Mouse (Mus musculus) liver, embryonic 15.5 days (tissue): ENCODE data around the gene Sumo2. TPM values are rescaled to one million over a fixed set of nuclear protein-coding genes. Genes with fewer than 3 reads are reported as not detected.
"Not testable (repeated sequence)": the region's sequence is repeated elsewhere in the genome, so short reads cannot be mapped to it uniquely, and the experiment has no call there.

Source experiments
- ATAC-seq: fragments of 200-750 bp; cut with Nextera tagmentation; 2 replicates; pipeline ENCODE4 v1.8.0; 2017; ENCODE audit warnings: moderate number of reproducible peaks, mild to moderate bottlenecking, moderate library complexity; ENCODE audit not compliant: insufficient read depth
- H3K27ac ChIP-seq: fragments of 300-500 bp; sonication (generic); replicated peaks from 2 replicates; pipeline ENCODE4 v1.5.1; 2015; ENCODE audit warnings: mild to moderate bottlenecking, inconsistent platforms
- H3K27me3 ChIP-seq: fragments of 300-500 bp; sonication (generic); 2 replicates; pipeline ENCODE4 v1.6.1; 2015; ENCODE audit warnings: mild to moderate bottlenecking, inconsistent platforms
- H3K36me3 ChIP-seq: fragments of 300-500 bp; sonication (generic); replicated peaks from 2 replicates; pipeline ENCODE4 v1.6.1; 2015; ENCODE audit warnings: moderate library complexity, mild to moderate bottlenecking, inconsistent platforms
- H3K4me1 ChIP-seq: fragments of 300-500 bp; sonication (generic); replicated peaks from 2 replicates; pipeline ENCODE4 v1.6.1; 2015; ENCODE audit warnings: inconsistent platforms
- H3K4me2 ChIP-seq: fragments of 300-500 bp; sonication (generic); 2 replicates; pipeline ENCODE4 v1.6.1; 2015; ENCODE audit warnings: moderate library complexity, mild to moderate bottlenecking, inconsistent platforms
- H3K4me3 ChIP-seq: fragments of 300-500 bp; sonication (generic); replicated peaks from 2 replicates; pipeline ENCODE4 v1.5.1; 2015; ENCODE audit warnings: mild to moderate bottlenecking, inconsistent platforms
- H3K9ac ChIP-seq: fragments of 300-500 bp; sonication (generic); 2 replicates; pipeline ENCODE4 v1.6.1; 2015; ENCODE audit warnings: moderate library complexity, mild to moderate bottlenecking, inconsistent platforms
- H3K9me3 ChIP-seq: fragments of 300-500 bp; sonication (generic); replicated peaks from 2 replicates; pipeline ENCODE4 v1.6.1; 2016; ENCODE audit warnings: inconsistent platforms
- WGBS: fragments of 180-500 bp; shearing (Covaris S2); methylation state at CpG from one replicate; pipeline ENCODE4 v1.1.7; 2015; ENCODE audit warnings: mixed read lengths; ENCODE audit not compliant: insufficient replicate concordance; 5-methylcytosine and 5-hydroxymethylcytosine counted together
- polyA plus RNA-seq: library from polyadenylated mRNA; unstranded; fragments of >200 nt; fragmentation: Nextera tagmentation; extraction: Ambion mirVana; gene quantifications from 2 replicates; pipeline ENCODE4 v1.2.1, GENCODE M21; 2015

Gene Sumo2
- polyA plus RNA-seq, 1 experiment from 2014 or later = 355 TPM

DNA sequence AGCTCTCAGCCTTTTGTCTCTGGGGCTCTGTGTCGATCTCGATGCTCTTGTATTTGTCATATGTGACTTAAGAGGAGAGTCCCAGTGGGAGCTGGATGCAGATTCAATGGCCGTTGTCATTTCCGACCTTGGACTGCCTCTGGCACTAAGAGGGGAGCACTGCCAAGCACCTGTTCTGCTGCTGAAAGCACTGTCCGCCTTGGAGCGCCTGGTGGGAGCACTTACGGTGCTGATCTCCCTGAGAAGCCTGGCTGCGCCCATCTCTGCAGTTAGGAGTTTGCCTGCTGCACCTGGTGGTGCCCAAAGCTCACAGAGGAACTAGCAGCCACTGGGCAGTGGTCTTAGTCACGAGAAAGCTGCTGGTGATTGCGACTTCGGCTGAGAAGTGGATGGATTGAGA lies 52.8 kb downstream of the Sumo2 start:
- Histone ChIP-seq H3K4me1 (0 out of 2 replicates have a peak, but pooled peaks cover 6% of the 10 kb centered on the region), H3K9me3 (no peaks in the 10 kb centered on the region), H3K4me3 (no peak overlapping the region), H3K4me2 (no peak overlapping the region), H3K36me3 (peaks cover under 1% of the 10 kb centered on the region; the same call in 1 of the 2 replicates), H3K9ac (no peak overlapping the region), H3K27ac (no peak overlapping the region), H3K27me3 (no peaks in the 10 kb centered on the region)
- 64% methylated on average over 11 of the region's 11 CpGs for WGBS
- ATAC-seq = no peak

DNA sequence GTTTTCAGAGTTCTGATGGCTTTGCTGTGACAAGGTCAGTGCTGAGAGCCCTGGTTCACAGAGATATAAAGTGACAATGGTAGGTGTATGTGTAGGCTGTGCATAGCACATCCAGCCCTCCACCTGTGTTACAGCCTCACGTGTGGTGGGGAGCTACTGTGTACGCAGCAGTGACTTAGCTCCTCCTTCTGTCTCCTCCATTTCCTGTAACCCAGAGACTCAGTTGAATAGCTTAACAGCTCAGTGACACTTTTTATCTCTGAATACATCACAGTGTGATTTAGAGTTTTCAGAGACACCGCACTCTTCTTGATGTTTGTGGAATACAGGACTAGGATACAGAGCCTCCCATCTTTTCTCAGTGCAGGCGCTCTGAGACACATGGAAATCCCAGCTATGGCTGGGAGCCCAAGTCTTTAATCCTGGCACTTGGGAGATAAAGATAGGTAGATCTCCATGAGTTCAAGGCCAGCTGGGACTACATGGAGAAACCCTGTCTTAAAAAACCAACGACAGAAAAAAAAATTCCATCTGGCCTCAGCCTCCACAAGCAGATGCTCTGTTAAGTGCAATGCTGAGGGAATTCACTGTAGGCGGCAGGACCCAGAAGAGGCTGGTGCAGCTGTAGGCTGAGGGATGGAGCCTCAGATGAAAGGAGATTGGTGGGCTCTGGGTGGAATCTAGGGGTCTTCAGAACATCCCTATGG lies 54.4 kb downstream of the Sumo2 start:
- Histone ChIP-seq H3K9ac (no peak overlapping the region), H3K27ac (no peak overlapping the region), H3K27me3 (no peaks in the 10 kb centered on the region), H3K4me3 (no peak overlapping the region), H3K9me3 (no peaks in the 10 kb centered on the region), H3K4me1 (peaks cover 12% of the 10 kb centered on the region), H3K36me3 (no peaks in the 10 kb centered on the region), H3K4me2 (no peak overlapping the region)
- WGBS = 65% methylated on average over 6 of the region's 6 CpGs
- ATAC-seq = no peak

DNA sequence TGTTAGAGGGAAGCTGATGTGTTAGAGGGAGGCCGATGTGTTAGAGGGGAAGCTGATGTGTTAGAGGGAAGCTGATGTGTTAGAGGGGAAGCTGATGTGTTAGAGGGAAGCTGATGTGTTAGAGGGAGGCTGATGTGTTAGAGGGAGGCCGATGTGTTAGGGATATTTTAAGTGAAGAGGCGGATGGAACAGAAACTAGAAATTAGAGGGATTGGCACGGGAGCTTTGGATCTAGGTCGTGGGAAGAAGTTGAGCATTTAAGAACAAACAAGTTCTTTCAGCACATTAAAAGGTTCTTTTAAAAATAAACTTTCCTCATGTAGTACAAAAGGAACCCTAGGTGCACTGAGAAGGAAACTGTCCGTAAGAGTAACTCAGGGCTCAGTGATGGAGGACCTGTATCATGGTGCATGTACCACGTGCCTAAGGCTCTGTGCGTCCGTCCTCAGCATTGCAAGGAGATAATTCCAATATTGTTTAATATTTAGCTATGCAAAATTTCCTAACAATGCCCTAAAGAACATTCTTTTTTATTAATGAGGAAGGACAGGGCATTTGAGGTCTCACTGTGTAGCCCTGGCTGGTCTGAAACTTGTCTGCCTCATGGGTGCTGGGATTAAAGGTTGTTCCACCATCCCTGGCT lies 57.7 kb downstream of the Sumo2 start:
- H3K36me3 ChIP-seq = no peaks in the 10 kb centered on the region
- ATAC-seq = no peak
- H3K4me2 ChIP-seq = no peak overlapping the region
- peaks cover 39% of the 10 kb centered on the region for H3K4me1 ChIP-seq
- no peak overlapping the region for H3K4me3 ChIP-seq
- no peaks in the 10 kb centered on the region for H3K9me3 ChIP-seq
- no peak overlapping the region for H3K27ac ChIP-seq
- H3K27me3 ChIP-seq = no peaks in the 10 kb centered on the region
- WGBS = 60% methylated on average over 9 of the region's 9 CpGs
- H3K9ac ChIP-seq = no peak overlapping the region

DNA sequence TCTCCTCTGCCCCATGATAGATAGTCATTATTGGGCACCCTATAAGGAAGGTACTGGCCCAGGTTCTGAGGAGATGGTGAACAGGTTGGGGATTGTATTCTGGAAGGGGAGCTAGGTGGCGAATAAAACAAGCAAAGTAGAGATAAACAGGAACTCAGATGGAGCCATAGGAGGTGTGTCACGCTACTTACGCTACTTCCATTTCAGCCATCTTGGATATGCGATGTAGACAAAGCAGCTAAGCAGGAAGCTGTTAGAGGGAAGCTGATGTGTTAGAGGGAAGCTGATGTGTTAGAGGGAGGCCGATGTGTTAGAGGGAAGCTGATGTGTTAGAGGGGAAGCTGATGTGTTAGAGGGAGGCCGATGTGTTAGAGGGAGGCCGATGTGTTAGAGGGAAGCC lies 58.7 kb downstream of the Sumo2 start:
- WGBS = 50% methylated on average over 7 of the region's 7 CpGs
- Histone ChIP-seq H3K4me3 (0 out of 2 replicates have a peak overlapping the region, but pooled peaks have one; percentile 77), H3K4me2 (peak overlapping the region; percentile 95), H3K4me1 (peaks cover 43% of the 10 kb centered on the region), H3K27ac (peak overlapping the region; percentile 56)
- not testable (repeated sequence) for H3K27me3 ChIP-seq, H3K9me3 ChIP-seq, H3K36me3 ChIP-seq, H3K9ac ChIP-seq, ATAC-seq

DNA sequence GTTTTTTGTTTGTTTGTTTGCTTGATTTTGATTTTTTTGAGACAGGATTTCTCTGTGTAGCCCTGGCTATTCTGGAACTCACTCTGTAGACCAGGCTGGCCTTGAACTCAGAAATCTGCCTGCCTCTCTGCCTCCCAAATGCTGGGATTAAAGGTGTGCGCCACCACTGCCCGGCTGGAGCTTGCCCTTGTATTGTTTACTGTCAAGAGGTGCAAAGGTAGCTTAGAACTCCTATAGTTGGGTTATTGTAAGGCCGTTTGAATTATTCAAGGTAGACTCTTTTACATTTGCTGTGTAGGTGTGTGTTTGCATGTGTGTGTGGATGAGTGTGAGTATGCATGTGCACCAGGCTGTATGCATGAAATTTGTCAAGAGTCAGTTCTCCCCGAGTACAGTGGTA lies 59.4 kb downstream of the Sumo2 start:
- 68% methylated on average over 4 of the region's 4 CpGs for WGBS
- H3K27me3 ChIP-seq, H3K36me3 ChIP-seq, H3K9me3 ChIP-seq, ATAC-seq: not testable (repeated sequence)
- peaks cover 43% of the 10 kb centered on the region for H3K4me1 ChIP-seq
- H3K4me2 ChIP-seq = peak overlapping the region; percentile 95
- H3K9ac ChIP-seq = peak overlapping the region; percentile 78; the same call in 1 of the 2 replicates
- peak overlapping the region; percentile 56; the same call in 1 of the 2 replicates for H3K27ac ChIP-seq
- peak overlapping the region; percentile 77 for H3K4me3 ChIP-seq

DNA sequence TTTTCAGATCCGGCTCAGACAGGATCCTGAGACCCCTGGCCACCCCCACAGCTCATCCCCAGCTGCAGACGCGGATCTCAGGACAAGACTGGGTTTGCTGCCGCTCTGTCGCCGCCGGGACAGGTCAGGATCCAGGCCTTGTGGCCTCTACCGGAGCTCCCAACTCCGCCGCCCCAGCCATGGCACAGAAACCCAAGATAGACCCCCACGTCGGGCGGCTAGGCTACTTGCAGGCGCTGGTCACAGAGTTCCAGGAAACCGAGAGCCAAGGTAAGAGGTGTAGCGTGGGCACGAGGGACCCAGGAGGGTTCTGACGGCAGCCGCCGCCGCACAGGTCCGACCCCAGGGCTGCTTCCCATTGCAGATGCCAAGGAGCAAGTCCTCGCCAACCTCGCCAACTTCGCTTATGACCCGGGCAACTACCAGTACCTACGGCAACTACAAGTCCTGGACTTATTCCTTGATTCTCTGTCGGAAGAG lies 60.3 kb downstream of the Sumo2 start:
- H3K9me3 ChIP-seq = no peaks in the 10 kb centered on the region
- peak overlapping the region; percentile 83 for H3K27ac ChIP-seq
- under 1% methylated on average over 28 of the region's 28 CpGs for whole genome bisulfite sequencing
- peak; percentile 32 for ATAC-seq
- peak overlapping the region; percentile 78 for H3K9ac ChIP-seq
- H3K27me3 ChIP-seq = no peaks in the 10 kb centered on the region
- no peaks in the 10 kb centered on the region for H3K36me3 ChIP-seq
- H3K4me1 ChIP-seq = peaks cover 43% of the 10 kb centered on the region
- peak overlapping the region; percentile 95 for H3K4me2 ChIP-seq
- H3K4me3 ChIP-seq = peak overlapping the region; percentile 77

DNA sequence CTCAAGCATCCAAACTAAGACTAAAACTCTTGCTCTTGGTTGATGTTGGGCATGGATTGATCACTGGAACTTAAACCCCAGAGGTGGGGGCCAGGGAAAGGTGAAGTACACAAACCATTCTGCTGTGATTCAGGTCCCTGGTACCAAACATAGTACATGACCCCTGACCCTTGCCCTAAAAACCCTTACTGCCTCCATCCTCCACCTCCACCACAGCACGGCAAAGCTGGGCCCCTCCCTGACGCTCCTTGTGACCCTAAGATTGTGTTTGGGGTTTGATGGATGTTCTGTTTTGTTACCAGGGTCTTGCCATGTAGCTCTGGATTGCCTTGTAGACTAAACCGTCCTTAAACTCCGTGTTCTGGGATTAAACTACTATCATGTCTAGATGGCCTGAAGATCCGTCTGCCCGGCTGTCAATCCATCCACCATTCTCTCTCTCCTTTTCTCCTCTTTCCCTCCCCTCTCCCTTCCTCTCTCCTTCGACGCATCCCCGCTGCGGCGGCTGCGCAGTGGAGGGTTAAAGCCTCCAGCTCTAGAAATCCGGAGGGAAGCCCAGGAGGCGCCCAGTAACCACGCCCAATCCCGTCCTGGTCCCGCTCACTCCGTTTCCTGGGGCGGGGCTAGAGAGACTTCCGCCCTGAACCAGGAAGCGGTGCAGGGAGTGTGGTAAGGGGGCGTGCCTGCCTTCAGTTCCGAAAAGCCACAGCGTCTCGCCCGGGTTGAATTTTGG lies 60.9 kb downstream of the Sumo2 start, which contains the start of gene Armc7:
Armc7 (plus strand) TSS at position 643 of the 733 bp plus-strand sequence.
- no peaks in the 10 kb centered on the region for H3K27me3 ChIP-seq
- peak within 1 kb of the TSS; percentile 78 for H3K9ac ChIP-seq
- ATAC-seq = peak; percentile 92
- no peaks in the 10 kb centered on the region for H3K9me3 ChIP-seq
- peaks cover 43% of the 10 kb centered on the region for H3K4me1 ChIP-seq
- peak within 1 kb of the TSS; percentile 77 for H3K4me3 ChIP-seq
- no peaks in the 10 kb centered on the region for H3K36me3 ChIP-seq
- 2% methylated on average over 26 of the region's 26 CpGs for WGBS
- H3K4me2 ChIP-seq = peak within 1 kb of the TSS; percentile 95
- peak within 1 kb of the TSS; percentile 83 for H3K27ac ChIP-seq

DNA sequence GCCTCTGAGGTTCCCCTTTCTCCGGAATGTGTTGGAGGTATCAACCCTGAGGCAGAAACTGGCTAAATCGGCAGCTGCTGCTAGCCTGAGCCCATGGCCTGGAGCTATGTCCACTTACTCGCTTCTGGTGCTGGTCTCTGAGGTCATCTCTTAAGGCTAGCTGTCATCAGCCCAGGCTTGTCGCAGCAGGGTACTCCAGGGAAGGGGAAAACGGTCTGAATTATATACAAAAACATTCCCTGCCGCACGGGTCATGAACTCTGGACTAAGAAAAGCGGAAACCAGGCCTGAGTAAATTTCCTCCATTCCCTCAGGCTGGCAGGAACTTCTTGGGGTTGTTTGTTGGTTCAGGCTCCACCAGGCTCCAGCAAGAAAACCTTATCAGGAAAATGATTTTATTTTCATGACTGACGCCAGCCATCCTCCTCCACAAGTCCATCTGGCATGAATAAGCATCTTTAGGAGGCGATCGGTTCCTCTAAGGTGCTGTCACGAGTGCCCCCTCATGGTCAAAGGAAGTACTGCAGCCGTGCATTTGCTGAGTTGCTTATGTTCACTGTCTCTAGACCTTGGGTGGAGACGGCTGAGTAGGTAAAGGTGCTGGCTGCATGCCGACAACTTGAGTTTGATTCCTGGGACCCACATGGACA lies 62.3 kb downstream of the Sumo2 start:
- Histone ChIP-seq H3K27ac (peak overlapping the region; percentile 83), H3K27me3 (no peaks in the 10 kb centered on the region), H3K4me1 (peaks cover 40% of the 10 kb centered on the region), H3K4me3 (no peak overlapping the region; the same call in 1 of the 2 replicates), H3K4me2 (peak overlapping the region; percentile 54), H3K9ac (no peak overlapping the region), H3K9me3 (no peaks in the 10 kb centered on the region), H3K36me3 (no peaks in the 10 kb centered on the region)
- WGBS = 20% methylated on average over 15 of the region's 15 CpGs
- peak; percentile 46 for ATAC-seq
